Mouse (Mus musculus) right cerebral cortex, adult 18-20 months (tissue): Measurements from ENCODE around the gene D630023F18Rik.

Source experiments
- DNase-seq: peaks from one replicate; pipeline ENCODE4 v3.0.0; 2022; ENCODE audit warnings: mixed read lengths

Gene D630023F18Rik

DNA sequence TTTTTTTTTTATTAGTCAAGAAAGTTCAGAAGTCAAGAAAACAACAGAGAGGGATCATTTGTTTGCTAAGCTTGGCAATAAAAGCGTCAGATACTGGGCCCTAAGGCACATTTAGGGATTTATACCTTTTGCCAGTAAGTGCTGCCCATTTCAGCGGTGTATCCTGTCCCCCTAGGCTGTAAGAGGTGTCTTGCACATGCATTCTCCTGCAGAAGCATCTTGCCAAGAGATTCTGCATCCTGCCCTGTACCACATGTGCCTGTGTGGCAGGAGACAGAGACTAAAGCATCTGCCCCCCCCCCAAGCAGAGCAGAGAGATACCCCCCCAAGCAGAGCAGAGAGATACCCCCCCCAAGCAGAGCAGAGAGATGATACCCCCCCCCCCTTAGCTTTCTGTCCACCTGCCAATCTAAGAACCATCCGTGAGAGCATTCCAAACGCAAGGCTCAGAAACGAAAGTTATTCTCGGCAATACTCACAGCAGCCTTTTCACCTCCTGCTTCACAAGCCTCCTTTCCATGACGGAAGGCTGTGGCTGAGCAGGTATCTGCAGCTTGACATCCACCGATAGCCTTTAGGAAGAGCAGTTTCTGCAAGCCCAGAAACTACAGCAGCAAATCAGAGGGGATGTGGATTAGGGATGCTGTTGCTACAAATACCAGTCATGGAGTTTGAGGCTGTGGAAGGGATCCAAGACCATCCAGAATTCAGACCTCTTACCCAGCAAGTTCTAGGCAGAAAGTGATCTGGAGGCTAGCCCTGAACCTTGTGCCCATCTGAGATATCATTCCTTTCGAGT is at the start of gene D630023F18Rik:
TSS of gene D630023F18Rik (minus strand) at position 641 of the 799 bp plus-strand sequence.
- DNase-seq: peak; percentile 22

GRCm38 (mm10) chr1:65171579-65171978 is 48.6 kb upstream of the D630023F18Rik start:
- no peak for DNase-seq

DNA sequence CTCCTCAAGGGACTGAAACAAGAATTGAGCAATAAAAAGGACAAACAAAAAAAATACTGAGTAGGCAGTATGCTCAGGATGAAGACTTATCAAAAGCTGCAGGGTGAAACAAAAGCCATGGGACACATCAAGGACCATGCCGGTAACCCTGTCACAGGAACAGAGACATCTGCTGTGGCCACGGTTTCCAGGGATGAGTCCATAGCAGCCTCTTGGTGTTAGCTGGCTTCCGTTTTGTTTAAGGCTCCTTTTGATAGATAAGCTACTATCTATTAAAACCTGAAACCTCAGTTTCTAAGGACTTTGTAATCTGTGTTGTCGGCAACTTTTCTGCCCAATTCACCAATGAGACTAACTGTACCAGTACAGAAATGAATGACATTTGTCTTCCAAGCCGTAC is 46.9 kb upstream of the D630023F18Rik start:
- no peak for DNase-seq

DNA sequence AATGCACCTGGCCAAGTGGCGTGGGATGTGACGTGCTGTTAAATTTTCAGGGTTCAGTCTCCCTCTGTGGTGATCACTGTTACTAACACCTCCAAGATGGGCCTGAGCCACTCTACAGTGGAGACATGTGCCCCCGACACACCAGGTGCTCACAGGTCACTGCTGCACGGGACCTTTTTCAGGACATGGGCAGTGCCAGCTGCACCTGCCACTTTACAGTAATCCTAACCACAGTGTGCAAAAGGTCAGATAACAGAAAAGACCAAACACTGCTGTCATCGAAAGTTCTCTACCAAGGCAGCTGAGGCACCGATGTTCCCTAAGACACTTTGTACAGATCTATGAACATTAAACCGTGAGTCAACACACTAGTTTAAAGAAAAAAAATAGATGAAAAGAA is 46.5 kb upstream of the D630023F18Rik start:
- DNase-seq: no peak

DNA sequence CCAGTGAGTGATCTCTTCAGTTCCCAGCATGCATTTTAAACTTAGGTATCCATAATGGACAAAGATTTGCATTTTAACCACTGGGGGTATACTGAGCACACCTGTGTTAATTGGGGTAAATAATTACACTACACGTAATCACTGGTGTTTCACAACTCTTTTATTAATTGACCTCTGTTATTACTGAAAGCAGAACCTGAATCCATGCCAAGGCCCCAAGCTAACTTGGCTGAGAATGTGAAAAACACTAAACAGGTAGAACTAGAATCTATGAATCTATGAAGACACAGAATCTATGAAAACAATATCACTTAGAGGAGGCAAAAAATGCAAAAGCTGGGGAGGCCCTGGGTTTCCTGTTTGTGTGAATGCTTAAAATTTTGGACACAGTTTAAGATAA is 44.5 kb upstream of the D630023F18Rik start:
- DNase-seq: no peak

GRCm38 (mm10) chr1:65162210-65162609 is 39.2 kb upstream of the D630023F18Rik start:
- DNase-seq: peak; percentile 19

GRCm38 (mm10) chr1:65156111-65156510 is 33.1 kb upstream of the D630023F18Rik start:
- DNase-seq: no peak

DNA sequence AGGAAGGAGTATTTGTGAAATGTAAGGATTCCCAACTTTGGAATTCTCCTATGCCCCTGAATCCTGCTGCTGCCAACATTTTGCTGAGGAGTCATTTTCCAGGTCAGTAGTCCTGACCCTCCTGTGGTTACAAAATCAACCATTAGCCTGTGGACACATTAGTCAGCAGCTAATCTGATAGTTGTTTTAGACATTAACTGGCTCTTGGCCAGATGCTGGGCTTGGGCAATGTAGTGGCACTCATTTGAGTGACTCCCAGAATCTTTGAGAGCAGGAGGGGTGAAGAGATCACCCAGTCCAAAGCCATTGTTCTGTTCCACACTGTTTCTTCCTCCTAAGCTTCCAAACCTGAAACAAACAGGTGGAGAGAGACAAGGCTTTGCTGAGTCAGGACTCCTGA is 31.8 kb upstream of the D630023F18Rik start:
- no peak for DNase-seq

GRCm38 (mm10) chr1:65147971-65148370 is 25.0 kb upstream of the D630023F18Rik start:
- no peak for DNase-seq

- DNase-seq: no peak
Measured at GRCm38 (mm10) chr1:65147326-65147725, 24.3 kb upstream of the D630023F18Rik start.

DNA sequence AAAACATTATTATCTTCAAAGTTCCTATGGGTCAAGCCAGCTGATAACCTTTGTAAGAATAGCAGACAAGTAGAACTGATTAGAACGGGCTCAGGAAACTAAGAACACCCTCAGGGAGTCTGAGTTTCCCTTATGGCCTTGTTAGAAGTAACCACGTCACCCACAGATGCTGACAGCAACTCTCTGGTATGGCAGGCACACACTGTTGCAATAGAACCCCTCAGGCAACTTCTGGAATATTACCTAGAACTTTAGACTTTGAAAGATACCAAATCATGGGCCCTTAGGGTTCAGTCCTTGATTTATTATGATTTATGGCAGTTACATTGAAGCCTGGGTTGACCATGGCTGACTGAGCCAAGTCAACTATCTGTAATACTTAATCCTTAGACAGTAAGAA is 23.6 kb upstream of the D630023F18Rik start:
- no peak for DNase-seq

DNA sequence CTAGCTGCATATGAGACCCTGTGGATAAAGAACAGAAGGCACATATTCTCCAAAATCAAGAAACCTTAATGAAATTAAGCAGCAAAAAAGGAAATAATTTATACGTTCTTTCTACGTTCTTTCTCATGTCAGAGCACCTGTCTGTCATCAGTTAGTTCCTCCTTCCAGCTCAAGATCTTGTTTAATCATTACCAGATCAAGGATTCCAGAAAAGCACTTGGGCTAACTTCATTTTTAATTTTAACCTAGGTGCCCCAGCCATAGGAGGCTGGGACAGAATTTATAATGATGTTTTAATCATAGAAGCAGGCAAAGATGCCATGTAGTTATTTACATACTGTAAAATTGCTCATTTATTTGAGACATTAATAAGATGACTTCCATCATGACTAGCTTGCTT is 21.8 kb upstream of the D630023F18Rik start:
- DNase-seq: no peak

- DNase-seq: no peak
Measured at GRCm38 (mm10) chr1:65137560-65137959, 14.5 kb upstream of the D630023F18Rik start.

DNA sequence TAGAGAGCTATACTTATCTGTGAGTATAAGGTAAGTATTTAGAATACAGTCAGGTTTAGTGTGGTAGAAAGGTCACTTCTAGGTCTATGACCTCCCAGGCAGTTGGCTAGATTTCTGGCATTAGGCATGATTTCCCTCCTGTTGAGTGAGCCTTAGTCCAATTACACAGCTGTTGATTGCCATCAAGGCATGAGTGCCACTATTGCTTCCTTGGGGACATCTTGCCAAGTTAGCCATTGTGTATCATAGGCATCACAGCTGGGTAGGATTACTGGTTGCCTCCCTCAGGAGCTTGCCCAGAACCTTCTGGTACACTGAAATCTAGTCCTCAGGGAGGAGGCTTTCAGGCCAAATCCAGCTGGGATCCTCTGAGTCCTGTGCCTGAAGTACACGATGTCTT is 9.8 kb upstream of the D630023F18Rik start:
- no peak for DNase-seq

DNA sequence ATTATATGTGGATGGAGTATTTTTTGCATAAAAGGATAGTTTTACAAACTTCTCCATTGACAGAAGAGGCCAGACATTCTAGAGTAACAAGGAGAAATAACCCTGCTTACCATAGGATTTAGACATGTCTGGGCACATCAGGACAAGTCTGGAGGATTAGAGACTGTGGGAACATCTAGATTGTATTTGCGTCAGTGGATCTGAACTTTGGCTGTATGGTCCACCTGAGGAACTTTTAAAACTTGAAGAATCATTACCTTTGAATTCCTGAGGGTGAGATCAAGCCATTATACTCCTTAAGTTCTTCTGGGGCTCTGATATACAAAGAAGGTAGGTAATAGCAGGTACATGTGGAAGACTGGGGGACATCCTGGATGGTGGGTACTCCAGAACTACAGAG is 8.7 kb upstream of the D630023F18Rik start:
- DNase-seq: no peak

DNA sequence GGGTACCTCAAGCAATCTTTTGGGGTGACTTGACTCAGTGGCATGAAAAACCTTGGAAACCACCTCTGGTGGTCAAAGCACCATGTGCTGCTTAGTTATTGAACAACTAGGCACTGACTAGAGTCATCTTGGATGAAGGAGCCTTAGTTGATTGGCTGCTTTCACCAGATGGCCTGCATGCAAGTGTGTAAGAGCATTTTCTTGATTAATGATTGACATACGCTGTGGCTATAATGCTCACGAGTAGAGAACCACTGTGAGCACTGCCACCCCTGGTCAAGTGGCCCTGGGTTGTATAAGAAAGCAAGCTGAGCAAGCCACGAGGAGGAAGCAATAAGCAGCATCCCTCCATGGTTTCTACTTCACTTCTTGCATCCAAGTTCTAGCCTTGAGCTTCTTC is 7.2 kb upstream of the D630023F18Rik start:
- DNase-seq: no peak

- peak; percentile 10 for DNase-seq
Measured at GRCm38 (mm10) chr1:65129634-65130180, 6.7 kb upstream of the D630023F18Rik start.

GRCm38 (mm10) chr1:65119438-65119837 is 3.6 kb downstream of the D630023F18Rik start, which contains the start of gene Gm28845:
Gm28845 (minus strand) TSS chr1:65119558.
- no peak for DNase-seq

DNA sequence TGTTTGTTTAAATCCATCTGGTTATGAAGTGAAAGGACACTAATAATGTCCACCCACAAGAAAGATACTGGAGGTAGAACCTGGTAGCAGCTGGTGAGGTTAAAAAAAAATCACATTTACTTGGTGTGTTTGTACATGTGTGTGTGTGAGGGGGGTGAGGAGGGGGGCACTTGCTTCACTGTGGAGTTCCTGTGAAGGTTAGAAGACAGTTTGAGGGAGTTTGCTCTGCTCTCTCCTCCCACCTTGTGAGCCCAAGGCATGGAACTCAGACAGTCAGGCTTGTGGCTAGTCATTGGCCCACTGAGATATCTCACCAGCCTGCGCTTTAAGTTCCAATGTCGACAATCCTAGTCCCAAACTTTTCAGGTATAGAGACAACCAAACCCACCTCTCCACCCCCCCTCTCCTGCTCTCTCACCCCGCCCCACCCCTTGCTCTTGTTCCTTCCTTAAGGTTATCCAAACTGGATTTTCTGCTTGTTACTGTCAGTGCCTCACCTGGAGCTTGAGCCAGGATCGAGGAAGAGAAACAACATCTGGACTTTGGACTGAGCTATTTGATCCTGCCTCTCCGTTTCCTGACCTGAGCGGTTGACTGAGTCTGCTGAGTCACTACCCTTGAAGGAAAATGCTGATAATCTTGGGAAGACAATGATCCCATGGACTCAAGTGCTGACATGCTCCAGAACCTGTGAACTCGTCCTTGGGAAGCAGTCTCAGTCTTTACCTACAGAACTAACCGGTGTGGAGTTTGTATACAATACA is 4.7 kb downstream of the D630023F18Rik start:
- DNase-seq: no peak

DNA sequence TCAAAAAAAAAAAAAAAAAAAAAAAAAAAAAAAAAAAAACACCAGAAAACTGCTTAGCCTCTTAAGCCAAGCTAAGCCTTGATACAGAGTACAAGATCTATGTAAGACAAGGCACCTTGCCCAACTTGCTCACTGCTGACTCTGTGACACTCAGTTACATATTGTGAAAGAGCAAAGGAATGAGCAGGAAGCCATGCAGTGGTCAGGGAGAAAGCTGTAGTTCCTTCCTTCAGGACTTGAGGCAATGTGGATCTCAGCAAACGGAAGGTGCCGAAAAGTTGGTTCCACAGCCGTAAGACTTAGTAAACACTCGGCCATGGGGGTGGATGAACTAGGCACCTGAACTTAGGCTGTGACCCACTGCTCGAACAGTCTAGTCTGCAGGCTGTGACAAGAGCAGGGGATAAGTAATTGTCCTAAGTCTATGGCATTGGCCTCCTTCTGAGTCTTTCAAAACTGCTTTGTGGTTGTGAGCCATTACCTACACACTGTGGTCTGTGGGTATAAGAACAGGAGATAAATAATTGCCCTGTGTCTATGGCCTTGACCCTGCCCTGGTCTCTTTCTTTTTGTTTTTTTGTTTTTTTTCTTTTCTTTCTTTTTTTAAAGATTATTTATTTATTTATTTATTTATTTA is 9.4 kb downstream of the D630023F18Rik start:
- no peak for DNase-seq

DNA sequence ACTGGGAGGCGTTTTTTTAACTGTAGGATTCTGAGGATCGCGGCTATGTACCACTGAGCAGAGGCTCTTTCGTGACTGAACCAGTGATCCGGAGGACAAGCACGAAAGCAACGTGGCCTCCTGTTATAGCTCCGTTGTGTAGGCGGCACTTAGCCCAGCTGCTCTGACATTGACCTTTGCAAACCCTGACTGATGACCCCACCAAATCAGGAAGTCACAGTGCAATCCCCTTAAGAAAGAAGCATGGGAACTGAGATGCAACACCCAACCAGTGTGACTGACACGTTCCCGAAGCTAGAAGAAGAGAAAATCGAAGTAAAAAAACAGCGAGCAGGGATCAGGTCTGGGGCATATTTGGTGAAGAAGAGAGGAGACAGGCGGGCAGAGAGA is 10.2 kb downstream of the D630023F18Rik start:
- no peak for DNase-seq

GRCm38 (mm10) chr1:65112031-65112806 is 10.8 kb downstream of the D630023F18Rik start:
- DNase-seq: peak; percentile 76
